Mouse (Mus musculus): Measurements from ENCODE around the gene Slc24a3. TPM values are rescaled to one million over a fixed set of nuclear protein-coding genes. Genes with fewer than 3 reads are reported as not detected.

Gene Slc24a3
- polyA plus RNA-seq, 1 experiment from 2014 or later, result 2.3 TPM

GRCm38 (mm10) chr2:145248185-145248584 is 80.6 kb downstream of the Slc24a3 start:
- Histone ChIP-seq H3K4me1 (no peaks in the 10 kb centered on the region), H3K9me3 (no peaks in the 10 kb centered on the region), H3K27ac (no peak overlapping the region), H3K27me3 (no peaks in the 10 kb centered on the region), H3K4me2 (no peak overlapping the region), H3K36me3 (no peaks in the 10 kb centered on the region), H3K4me3 (no peak overlapping the region), H3K9ac (no peak overlapping the region)
- 83% methylated on average over 3 of the region's 3 CpGs for WGBS
- no peak for ATAC-seq (ENCODE audit: insufficient number of reproducible peaks, insufficient read depth, low FRiP score, low TSS enrichment, low read depth)

GRCm38 (mm10) chr2:145257332-145257731 is 89.8 kb downstream of the Slc24a3 start:
- H3K27me3 ChIP-seq, result no peaks in the 10 kb centered on the region
- H3K27ac ChIP-seq, result no peak overlapping the region
- 0 out of 2 replicates have a peak, but pooled peaks cover 4% of the 10 kb centered on the region for H3K4me1 ChIP-seq
- no peaks in the 10 kb centered on the region for H3K9me3 ChIP-seq
- ATAC-seq (ENCODE audit: insufficient number of reproducible peaks, insufficient read depth, low FRiP score, low TSS enrichment, low read depth), result no peak
- 71% methylated on average over 3 of the region's 3 CpGs for WGBS
- H3K9ac ChIP-seq, result no peak overlapping the region
- no peak overlapping the region for H3K4me2 ChIP-seq
- no peak overlapping the region for H3K4me3 ChIP-seq
- no peaks in the 10 kb centered on the region for H3K36me3 ChIP-seq

GRCm38 (mm10) chr2:145257855-145258254 is 90.3 kb downstream of the Slc24a3 start:
- Histone ChIP-seq H3K9ac (no peak overlapping the region), H3K4me2 (no peak overlapping the region), H3K36me3 (no peaks in the 10 kb centered on the region), H3K27me3 (no peaks in the 10 kb centered on the region), H3K4me3 (no peak overlapping the region), H3K9me3 (no peaks in the 10 kb centered on the region), H3K4me1 (0 out of 2 replicates have a peak, but pooled peaks cover 4% of the 10 kb centered on the region), H3K27ac (no peak overlapping the region)
- 82% methylated on average over 2 of the region's 2 CpGs for WGBS
- no peak for ATAC-seq (ENCODE audit: insufficient number of reproducible peaks, insufficient read depth, low FRiP score, low TSS enrichment, low read depth)

- WGBS, result 80% methylated on average over 1 of the region's 1 CpGs
These were observed 93.0 kb downstream of the Slc24a3 start for GRCm38 (mm10) chr2:145260574-145260973.

GRCm38 (mm10) chr2:145262153-145262552 is 94.6 kb downstream of the Slc24a3 start:
- H3K4me1 ChIP-seq, result 0 out of 2 replicates have a peak, but pooled peaks cover 4% of the 10 kb centered on the region
- H3K36me3 ChIP-seq, result no peaks in the 10 kb centered on the region
- no peaks in the 10 kb centered on the region for H3K9me3 ChIP-seq
- no peak overlapping the region for H3K4me3 ChIP-seq
- no peaks in the 10 kb centered on the region for H3K27me3 ChIP-seq
- no peak overlapping the region for H3K27ac ChIP-seq
- no peak for ATAC-seq (ENCODE audit: insufficient number of reproducible peaks, insufficient read depth, low FRiP score, low TSS enrichment, low read depth)
- WGBS, result 80% methylated on average over 1 of the region's 1 CpGs
- no peak overlapping the region for H3K4me2 ChIP-seq
- H3K9ac ChIP-seq, result no peak overlapping the region

More at GRCm38 (mm10) chr2:145260574-145260973, 93.0 kb downstream of the Slc24a3 start:
- H3K4me3 ChIP-seq, result no peak overlapping the region
- H3K4me2 ChIP-seq, result no peak overlapping the region
- no peaks in the 10 kb centered on the region for H3K9me3 ChIP-seq
- ATAC-seq (ENCODE audit: insufficient number of reproducible peaks, insufficient read depth, low FRiP score, low TSS enrichment, low read depth), result no peak
- no peaks in the 10 kb centered on the region for H3K27me3 ChIP-seq
- no peaks in the 10 kb centered on the region for H3K36me3 ChIP-seq
- H3K27ac ChIP-seq, result no peak overlapping the region
- H3K4me1 ChIP-seq, result 0 out of 2 replicates have a peak, but pooled peaks cover 4% of the 10 kb centered on the region
- H3K9ac ChIP-seq, result no peak overlapping the region

- Histone ChIP-seq H3K4me3 (no peak overlapping the region), H3K4me1 (no peaks in the 10 kb centered on the region), H3K36me3 (no peaks in the 10 kb centered on the region), H3K9me3 (no peaks in the 10 kb centered on the region), H3K4me2 (no peak overlapping the region), H3K9ac (no peak overlapping the region), H3K27ac (no peak overlapping the region), H3K27me3 (no peaks in the 10 kb centered on the region)
- no peak for ATAC-seq (ENCODE audit: insufficient number of reproducible peaks, insufficient read depth, low FRiP score, low TSS enrichment, low read depth)
- 46% methylated on average over 1 of the region's 1 CpGs for WGBS
These were observed 99.2 kb downstream of the Slc24a3 start for GRCm38 (mm10) chr2:145266723-145267122.

- no peaks in the 10 kb centered on the region for H3K27me3 ChIP-seq
- no peaks in the 10 kb centered on the region for H3K4me1 ChIP-seq
- no peak overlapping the region for H3K9ac ChIP-seq
- H3K36me3 ChIP-seq, result no peaks in the 10 kb centered on the region
- H3K4me3 ChIP-seq, result no peak overlapping the region
- no peak overlapping the region for H3K27ac ChIP-seq
- H3K9me3 ChIP-seq, result no peaks in the 10 kb centered on the region
- no peak for ATAC-seq (ENCODE audit: insufficient number of reproducible peaks, insufficient read depth, low FRiP score, low TSS enrichment, low read depth)
- H3K4me2 ChIP-seq, result no peak overlapping the region
These were observed 101.4 kb downstream of the Slc24a3 start for GRCm38 (mm10) chr2:145268971-145269370.

GRCm38 (mm10) chr2:145269410-145269809 is 101.9 kb downstream of the Slc24a3 start:
- H3K9ac ChIP-seq, result no peak overlapping the region
- H3K9me3 ChIP-seq, result no peaks in the 10 kb centered on the region
- H3K4me1 ChIP-seq, result no peaks in the 10 kb centered on the region
- no peak overlapping the region for H3K4me2 ChIP-seq
- H3K36me3 ChIP-seq, result no peaks in the 10 kb centered on the region
- H3K27ac ChIP-seq, result no peak overlapping the region
- no peak overlapping the region for H3K4me3 ChIP-seq
- 81% methylated on average over 4 of the region's 4 CpGs for WGBS
- no peaks in the 10 kb centered on the region for H3K27me3 ChIP-seq
- no peak for ATAC-seq (ENCODE audit: insufficient number of reproducible peaks, insufficient read depth, low FRiP score, low TSS enrichment, low read depth)

GRCm38 (mm10) chr2:145274016-145274677 is 106.6 kb downstream of the Slc24a3 start:
- 86% methylated on average over 9 of the region's 9 CpGs for WGBS
- Histone ChIP-seq H3K4me3 (no peak overlapping the region), H3K9me3 (no peaks in the 10 kb centered on the region), H3K9ac (no peak overlapping the region), H3K4me2 (no peak overlapping the region), H3K27ac (no peak overlapping the region), H3K27me3 (no peaks in the 10 kb centered on the region), H3K36me3 (no peaks in the 10 kb centered on the region), H3K4me1 (no peaks in the 10 kb centered on the region)
- ATAC-seq (ENCODE audit: insufficient number of reproducible peaks, insufficient read depth, low FRiP score, low TSS enrichment, low read depth), result no peak

- Histone ChIP-seq H3K9ac (no peak overlapping the region), H3K27ac (no peak overlapping the region), H3K9me3 (no peaks in the 10 kb centered on the region), H3K4me3 (no peak overlapping the region), H3K27me3 (no peaks in the 10 kb centered on the region), H3K36me3 (no peaks in the 10 kb centered on the region), H3K4me2 (no peak overlapping the region), H3K4me1 (no peaks in the 10 kb centered on the region)
- no peak for ATAC-seq (ENCODE audit: insufficient number of reproducible peaks, insufficient read depth, low FRiP score, low TSS enrichment, low read depth)
- WGBS, result 84% methylated on average over 1 of the region's 1 CpGs
These were observed 111.8 kb downstream of the Slc24a3 start for GRCm38 (mm10) chr2:145279336-145279735.

- Histone ChIP-seq H3K9ac (no peak overlapping the region), H3K27ac (no peak overlapping the region), H3K27me3 (no peaks in the 10 kb centered on the region), H3K9me3 (no peaks in the 10 kb centered on the region), H3K36me3 (no peaks in the 10 kb centered on the region), H3K4me2 (no peak overlapping the region), H3K4me3 (no peak overlapping the region), H3K4me1 (no peaks in the 10 kb centered on the region)
- WGBS, result 45% methylated on average over 2 of the region's 2 CpGs
- ATAC-seq (ENCODE audit: insufficient number of reproducible peaks, insufficient read depth, low FRiP score, low TSS enrichment, low read depth), result no peak
These were observed 116.2 kb downstream of the Slc24a3 start for GRCm38 (mm10) chr2:145283746-145284145.

- H3K27ac ChIP-seq, result no peak overlapping the region
- ATAC-seq (ENCODE audit: insufficient number of reproducible peaks, insufficient read depth, low FRiP score, low TSS enrichment, low read depth), result no peak
- no peak overlapping the region for H3K4me3 ChIP-seq
- no peaks in the 10 kb centered on the region for H3K27me3 ChIP-seq
- H3K36me3 ChIP-seq, result no peaks in the 10 kb centered on the region
- no peak overlapping the region for H3K9ac ChIP-seq
- no peak overlapping the region for H3K4me2 ChIP-seq
- 33% methylated on average over 1 of the region's 1 CpGs for WGBS
- H3K4me1 ChIP-seq, result peaks cover 10% of the 10 kb centered on the region; the same call in 1 of the 2 replicates
- H3K9me3 ChIP-seq, result no peaks in the 10 kb centered on the region
These were observed 120.9 kb downstream of the Slc24a3 start for GRCm38 (mm10) chr2:145288501-145288900.

Data from embryonic facial prominence, embryonic 13.5 days (tissue).